Comparison of ENCODE assay signal across 9 mouse cellular contexts in genomic region chr9:14175041-14175881, GRCm38 (mm10).
DNase-seq lines count a peak whose midpoint lies in the region; ATAC-seq and TF ChIP-seq lines count a peak whose summit lies in the region.
"Had no signal": no experiment of that assay in that cellular context is flagged by ENCODE, and none has a peak within 500 bp of the region (broad histone marks: within the 10 kb centered on the region; RNA-seq: fewer than 3 reads in every experiment).

No protein-coding gene starts in this region.

- no peak overlapping the region for H3K9ac ChIP-seq in liver, embryonic 13.5 days

- H3K4me3 ChIP-seq in liver, embryonic 13.5 days (replicated peaks) = no peak overlapping the region
- no peak overlapping the region for H3K4me3 ChIP-seq in embryonic fibroblast, embryonic 13.5 days (ENCODE audit: insufficient read depth, low read length)
- H3K4me3 ChIP-seq: megakaryocyte, embryonic 14.5 days had no signal

- DNase-seq in liver, embryonic 13.5 days = no peak
- no peak for DNase-seq in liver
- peak; percentile 15 to 21 for DNase-seq in layer of hippocampus, adult 8-10 months (ENCODE audit: low spot score in 2 of 2)
- peak; percentile 41 for DNase-seq in neural tube, embryonic 10.5 days (ENCODE audit: extremely low spot score, low spot score)
- DNase-seq in spleen, postnatal 14 days (ENCODE audit: low spot score in 2 of 2) = no peak

- H3K4me1 ChIP-seq in liver, embryonic 13.5 days (replicated peaks) = peaks cover 14% of the 10 kb centered on the region; the same call in 1 of the 2 replicates
- H3K4me1 ChIP-seq in embryonic fibroblast, embryonic 13.5 days (ENCODE audit: control insufficient read depth, insufficient read depth, low read length) = peaks cover 15% of the 10 kb centered on the region; the same call in 1 of the 2 replicates

- ATAC-seq in liver, embryonic 13.5 days (ENCODE audit: low read depth) = 0 out of 2 replicates have a peak, but pooled peaks have one; percentile 4
- ATAC-seq in activated CD4-positive, CD25-positive, alpha-beta regulatory T cell, adult 4 months = peak; percentile 14
- peak; percentile 76 to 87 for ATAC-seq in hematopoietic stem cell, adult 5-6 weeks (replicated peaks in 1 of 2; ENCODE audit: insufficient read depth in 1 of 2, low FRiP score in 2 of 2, low TSS enrichment in 1 of 2, low read depth in 1 of 2, poor library complexity in 2 of 2, severe bottlenecking in 2 of 2)

- H3K36me3 ChIP-seq in liver, embryonic 13.5 days = no peaks in the 10 kb centered on the region

- H3K27me3 ChIP-seq in liver, embryonic 13.5 days = no peaks in the 10 kb centered on the region

- H3K4me2 ChIP-seq in liver, embryonic 13.5 days = no peak overlapping the region

- WGBS in liver, embryonic 13.5 days (ENCODE audit: insufficient replicate concordance) = 55% methylated on average over 11 of the region's 11 CpGs

- TF ChIP-seq POLR2A in embryonic fibroblast, embryonic 13.5 days (IDR thresholded peaks at IDR 0.05; ENCODE audit: low read depth, low read length) = no peak

- TF ChIP-seq CTCF in embryonic fibroblast, embryonic 13.5 days (IDR thresholded peaks at IDR 0.05; ENCODE audit: borderline replicate concordance, insufficient read depth, low read length) = no peak

- H3K27ac ChIP-seq in liver, embryonic 13.5 days = no peak overlapping the region
- H3K27ac ChIP-seq in embryonic fibroblast, embryonic 13.5 days (ENCODE audit: insufficient read depth, low read length) = peak overlapping the region; percentile 30; the same call in 1 of the 2 replicates

- H3K9me3 ChIP-seq in liver, embryonic 13.5 days (replicated peaks) = no peaks in the 10 kb centered on the region
- H3K9me3 ChIP-seq: megakaryocyte, embryonic 14.5 days had no signal

Comparison
In these comparisons a context has a peak if more than half of its experiments do, and no peak if none do; other contexts are left out.
1. ATAC-seq: peak in every context shown above with its lines; median percentile 82 in hematopoietic stem cell, adult 5-6 weeks; 14 in activated CD4-positive, CD25-positive, alpha-beta regulatory T cell, adult 4 months; 4 in liver, embryonic 13.5 days.
2. DNase-seq: peak in layer of hippocampus, adult 8-10 months (2 of 2) and neural tube, embryonic 10.5 days (single experiment); none in liver, embryonic 13.5 days (single experiment), liver (single experiment) and spleen, postnatal 14 days (0 of 2).